Mouse (Mus musculus) kidney, postnatal 0 days (tissue): ENCODE measurements around the gene Mgat2. TPM values are rescaled to one million over a fixed set of nuclear protein-coding genes. Genes with fewer than 3 reads are reported as not detected.
"Not testable (repeated sequence)": the region's sequence is repeated elsewhere in the genome, so short reads cannot be mapped to it uniquely, and the experiment has no call there.

Experiments
- ATAC-seq: fragments of 200-750 bp; cut with Nextera tagmentation; replicated peaks from 2 replicates; pipeline ENCODE4 v1.8.0; 2017; ENCODE audit warnings: low read depth, moderate number of reproducible peaks, moderate TSS enrichment, moderate library complexity; ENCODE audit not compliant: low FRiP score
- DNase-seq: peaks from one replicate; pipeline ENCODE4 v3.0.0-alpha.2; 2016; ENCODE audit warnings: low spot score
- H3K27ac ChIP-seq: fragments of 300-500 bp; sonication (generic); 2 replicates; pipeline ENCODE4 v1.5.1; 2014; ENCODE audit warnings: mild to moderate bottlenecking
- H3K27me3 ChIP-seq: fragments of 300-500 bp; sonication (generic); 2 replicates; pipeline ENCODE4 v1.6.1; 2014; ENCODE audit warnings: low read length, mixed read lengths; ENCODE audit not compliant: insufficient read depth
- H3K36me3 ChIP-seq: fragments of 300-500 bp; sonication (generic); 2 replicates; pipeline ENCODE4 v1.6.1; 2014; ENCODE audit warnings: low read length, mixed read lengths; ENCODE audit not compliant: insufficient read depth
- H3K4me1 ChIP-seq: fragments of 300-500 bp; sonication (generic); replicated peaks from 2 replicates; pipeline ENCODE4 v1.6.1; 2014; ENCODE audit warnings: antibody characterized with exemption, low read length, mixed read lengths; ENCODE audit not compliant: insufficient read depth
- H3K4me2 ChIP-seq: fragments of 300-500 bp; sonication (generic); 2 replicates; pipeline ENCODE4 v1.6.1; 2014; ENCODE audit warnings: mild to moderate bottlenecking, low read length, moderate library complexity, mixed read lengths
- H3K4me3 ChIP-seq: fragments of 300-500 bp; sonication (generic); replicated peaks from 2 replicates; pipeline ENCODE4 v1.5.1; 2014; ENCODE audit warnings: low read depth, low read length
- H3K9ac ChIP-seq: fragments of 300-500 bp; sonication (generic); 2 replicates; pipeline ENCODE4 v1.6.1; 2014; ENCODE audit warnings: low read depth, low read length
- H3K9me3 ChIP-seq: fragments of 300-500 bp; sonication (generic); replicated peaks from 2 replicates; pipeline ENCODE4 v1.6.1; 2016; ENCODE audit warnings: low read length, inconsistent platforms, mixed read lengths
- CTCF ChIP-seq: IDR thresholded peaks from 2 replicates; pipeline ENCODE4 v1.5.1; 2016; ENCODE audit warnings: antibody characterized with exemption, low read depth, mild to moderate bottlenecking, moderate library complexity
- WGBS: fragments of 180-500 bp; shearing (Covaris S2); extraction: QIAGEN DNeasy Blood & Tissue Kit; methylation state at CpG from one replicate; pipeline ENCODE4 v1.1.7; 2014; 5-methylcytosine and 5-hydroxymethylcytosine counted together
- polyA plus RNA-seq: library from polyadenylated mRNA; unstranded; fragments of >200 nt; fragmentation: Nextera tagmentation; extraction: Ambion mirVana; gene quantifications from 2 replicates; pipeline ENCODE4 v1.2.1, GENCODE M21; 2015

Mgat2 gene
- polyA plus RNA-seq, 1 experiment from 2014 or later, result 81.5 TPM

DNA sequence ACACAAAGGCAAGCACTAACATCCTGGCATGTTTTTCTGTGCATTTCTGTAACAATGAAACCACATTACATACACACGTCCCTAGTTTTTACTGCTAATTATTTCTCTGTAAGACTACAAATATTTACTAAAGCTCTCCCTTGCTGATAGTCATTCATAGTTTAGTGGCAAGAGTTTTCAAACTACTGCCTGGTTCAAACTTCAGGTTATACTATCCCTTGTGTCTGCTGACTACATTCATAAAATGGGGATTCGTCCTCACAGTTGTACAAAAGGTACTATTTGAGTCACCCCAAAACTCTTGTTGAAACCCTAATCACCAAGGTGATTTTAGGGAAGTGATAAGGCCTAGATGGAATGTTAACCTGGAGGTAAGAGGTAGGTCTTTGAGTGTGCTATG, 28.0 kb upstream of the Mgat2 start:
- WGBS, result 81% methylated on average over 2 of the region's 2 CpGs
- TF ChIP-seq CTCF, result no peak
- no peaks in the 10 kb centered on the region for H3K9me3 ChIP-seq
- no peak overlapping the region for H3K9ac ChIP-seq
- no peak overlapping the region for H3K4me2 ChIP-seq
- no peak for DNase-seq
- H3K27ac ChIP-seq, result no peak overlapping the region
- ATAC-seq, result no peak
- no peak overlapping the region for H3K4me3 ChIP-seq
- peaks cover 4% of the 10 kb centered on the region; the same call in 1 of the 2 replicates for H3K4me1 ChIP-seq
- H3K36me3 ChIP-seq, result peaks cover 12% of the 10 kb centered on the region
- H3K27me3 ChIP-seq, result no peaks in the 10 kb centered on the region

DNA sequence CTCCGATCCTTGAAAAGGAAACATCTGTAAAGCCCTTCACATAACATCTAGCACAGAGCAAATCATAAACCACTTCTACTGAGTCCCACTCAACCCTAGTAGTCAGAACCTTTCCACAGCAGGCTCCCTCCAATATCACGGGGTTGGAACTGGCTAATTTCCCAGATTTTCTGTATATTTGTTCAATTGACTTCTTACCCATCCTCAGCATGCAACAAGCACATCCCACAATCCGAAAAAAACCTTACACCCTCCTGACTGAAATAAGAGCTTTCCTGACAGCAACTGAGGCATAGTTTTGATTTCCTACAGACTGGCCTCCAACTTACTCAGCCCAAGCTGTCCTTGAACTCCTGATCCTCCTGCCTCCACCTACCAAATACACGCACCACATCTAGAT, 27.5 kb upstream of the Mgat2 start:
- H3K4me2 ChIP-seq, result no peak overlapping the region
- no peak overlapping the region for H3K9ac ChIP-seq
- H3K4me3 ChIP-seq, result no peak overlapping the region
- no peaks in the 10 kb centered on the region for H3K27me3 ChIP-seq
- DNase-seq (no peak), ATAC-seq (no peak)
- no peak overlapping the region for H3K27ac ChIP-seq
- TF ChIP-seq CTCF, result no peak
- WGBS, result 90% methylated on average over 4 of the region's 4 CpGs
- H3K36me3 ChIP-seq, result peaks cover 12% of the 10 kb centered on the region
- no peaks in the 10 kb centered on the region for H3K9me3 ChIP-seq
- peaks cover 4% of the 10 kb centered on the region; the same call in 1 of the 2 replicates for H3K4me1 ChIP-seq

DNA sequence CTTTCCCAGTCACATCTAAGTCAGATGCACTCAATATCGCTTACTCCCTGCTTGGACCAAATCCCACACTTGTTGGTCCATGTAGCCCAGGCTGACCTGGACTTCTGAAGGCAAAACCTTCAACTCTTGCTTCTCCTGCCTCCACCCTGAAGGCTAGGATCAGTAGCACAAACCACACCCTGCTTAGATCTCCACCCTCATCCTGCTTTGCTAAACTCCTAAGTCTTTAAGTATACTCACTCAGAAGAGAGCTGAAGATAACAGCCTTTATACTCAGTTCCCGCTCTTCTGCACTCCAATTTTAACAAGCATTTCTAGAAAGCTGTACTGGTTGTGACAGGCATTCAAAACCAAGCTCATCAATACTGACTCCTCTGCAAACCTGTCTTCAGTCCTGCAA, 26.9 kb upstream of the Mgat2 start:
- H3K4me3 ChIP-seq, result no peak overlapping the region
- no peak for DNase-seq
- WGBS, result 92% methylated on average over 2 of the region's 2 CpGs

DNA sequence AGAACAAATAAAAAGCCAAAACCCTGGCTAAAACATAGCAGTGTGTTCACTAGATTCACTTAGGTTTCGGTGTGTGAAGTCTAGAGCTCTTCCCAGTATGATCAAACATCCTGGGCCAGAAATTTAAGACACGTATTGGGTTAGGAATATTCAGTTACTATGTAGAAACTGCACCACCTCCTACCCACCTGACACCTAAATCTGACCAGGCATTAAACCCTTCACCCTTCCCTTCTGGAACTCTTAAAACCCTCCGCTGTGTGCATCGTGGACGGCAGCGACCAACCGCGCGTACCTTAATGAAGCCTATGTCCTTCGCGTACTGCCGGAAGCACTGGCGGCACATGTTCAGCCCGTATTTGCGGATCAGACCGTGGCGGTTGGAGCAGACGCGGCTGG, 25.6 kb upstream of the Mgat2 start:
- WGBS, result under 1% methylated on average over 19 of the region's 19 CpGs
- TF ChIP-seq CTCF, result no peak
- peak overlapping the region; percentile 97 for H3K27ac ChIP-seq
- H3K4me2 ChIP-seq, result peak overlapping the region; percentile 54
- H3K9ac ChIP-seq, result peak overlapping the region; percentile 87
- H3K9me3 ChIP-seq, result no peaks in the 10 kb centered on the region
- H3K36me3 ChIP-seq, result peaks cover 12% of the 10 kb centered on the region
- DNase-seq, result peak; percentile 64
- peaks cover 4% of the 10 kb centered on the region; the same call in 1 of the 2 replicates for H3K4me1 ChIP-seq
- ATAC-seq, result no peak
- no peaks in the 10 kb centered on the region for H3K27me3 ChIP-seq
- H3K4me3 ChIP-seq, result peak overlapping the region; percentile 72

More for the DNA sequence above, 26.9 kb upstream of the Mgat2 start:
- TF ChIP-seq CTCF, result no peak
- Histone ChIP-seq H3K4me2 (no peak overlapping the region), H3K9ac (no peak overlapping the region), H3K27ac (no peak overlapping the region), H3K27me3 (no peaks in the 10 kb centered on the region), H3K4me1 (peaks cover 4% of the 10 kb centered on the region; the same call in 1 of the 2 replicates), H3K9me3 (no peaks in the 10 kb centered on the region), H3K36me3 (peaks cover 12% of the 10 kb centered on the region)
- ATAC-seq, result no peak

DNA sequence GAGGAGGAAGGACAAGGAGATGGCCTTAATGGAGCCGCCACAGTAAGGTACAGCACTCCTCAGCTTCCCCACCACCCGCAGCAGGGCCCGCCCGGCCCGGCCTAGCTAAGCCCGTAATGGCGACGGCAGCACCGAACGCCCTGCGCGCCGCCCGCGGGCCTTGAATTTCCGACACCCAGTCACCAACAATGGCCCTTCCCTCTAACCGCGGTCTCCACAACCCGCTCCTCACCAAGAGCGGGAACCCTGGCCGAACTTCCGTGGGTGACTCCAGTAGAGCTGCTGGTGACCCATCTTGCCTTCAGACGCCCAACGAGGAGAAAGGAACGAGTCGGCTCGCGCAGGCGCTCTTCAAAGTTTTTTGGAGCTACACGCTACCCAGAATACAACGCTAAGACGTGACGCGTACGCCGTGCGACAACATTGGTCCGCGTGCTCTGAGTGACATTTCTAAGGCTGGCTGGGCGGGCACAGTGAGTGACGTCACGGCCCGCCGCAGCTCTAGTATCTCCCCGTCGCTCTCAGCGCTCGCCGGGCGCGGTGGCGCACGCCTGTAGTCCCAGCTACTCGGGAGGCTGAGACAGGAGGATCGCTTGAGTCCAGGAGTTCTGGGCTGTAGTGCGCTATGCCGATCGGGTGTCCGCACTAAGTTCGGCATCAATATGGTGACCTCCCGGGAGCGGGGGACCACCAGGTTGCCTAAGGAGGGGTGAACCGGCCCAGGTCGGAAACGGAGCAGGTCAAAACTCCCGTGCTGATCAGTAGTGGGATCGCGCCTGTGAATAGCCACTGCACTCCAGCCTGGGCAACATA, 25.0 kb upstream of the Mgat2 start, which contains the start of gene Rps29:
Gene Rps29 (minus strand): TSS at position 422 of the 813 bp plus-strand sequence.
- Histone ChIP-seq H3K36me3 (peaks cover 12% of the 10 kb centered on the region), H3K27ac (peak within 1 kb of the TSS; percentile 97), H3K4me3 (peak within 1 kb of the TSS; percentile 72), H3K9ac (peak within 1 kb of the TSS; percentile 87), H3K4me2 (peak within 1 kb of the TSS; percentile 54)
- peak; percentile 99 for DNase-seq
- under 1% methylated on average over 54 of the region's 68 CpGs for WGBS
- not testable (repeated sequence) for H3K27me3 ChIP-seq, H3K4me1 ChIP-seq, H3K9me3 ChIP-seq
- peak; percentile 99 for ATAC-seq

DNA sequence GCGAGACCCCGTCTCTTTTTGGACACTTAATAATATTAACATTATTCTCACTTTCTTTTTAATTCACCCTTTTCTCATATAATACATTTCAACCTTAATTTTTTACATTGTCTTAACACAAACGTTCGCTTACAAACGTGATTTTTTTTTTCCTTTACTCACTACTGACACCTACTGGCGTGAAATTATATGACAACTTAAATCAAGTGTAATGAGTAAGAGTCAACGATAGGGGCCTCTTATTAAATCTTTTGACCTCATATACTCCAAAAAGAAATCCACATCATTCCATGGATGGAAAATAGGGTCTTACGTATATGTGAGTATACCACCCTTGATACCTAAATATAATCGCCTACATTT, 24.4 kb upstream of the Mgat2 start:
- H3K27me3 ChIP-seq, result no peaks in the 10 kb centered on the region
- no peak; the same call in 1 of the 2 replicates for ATAC-seq
- H3K4me2 ChIP-seq, result peak overlapping the region; percentile 11; the same call in 1 of the 2 replicates
- peaks cover 12% of the 10 kb centered on the region for H3K36me3 ChIP-seq
- DNase-seq, result peak; percentile 78
- TF ChIP-seq CTCF, result peak; percentile 92
- 0 out of 2 replicates have a peak overlapping the region, but pooled peaks have one; percentile 1 for H3K4me3 ChIP-seq
- no peak overlapping the region for H3K9ac ChIP-seq
- 5% methylated on average over 9 of the region's 9 CpGs for WGBS
- no peaks in the 10 kb centered on the region for H3K9me3 ChIP-seq
- peaks cover 4% of the 10 kb centered on the region; the same call in 1 of the 2 replicates for H3K4me1 ChIP-seq
- no peak overlapping the region for H3K27ac ChIP-seq

DNA sequence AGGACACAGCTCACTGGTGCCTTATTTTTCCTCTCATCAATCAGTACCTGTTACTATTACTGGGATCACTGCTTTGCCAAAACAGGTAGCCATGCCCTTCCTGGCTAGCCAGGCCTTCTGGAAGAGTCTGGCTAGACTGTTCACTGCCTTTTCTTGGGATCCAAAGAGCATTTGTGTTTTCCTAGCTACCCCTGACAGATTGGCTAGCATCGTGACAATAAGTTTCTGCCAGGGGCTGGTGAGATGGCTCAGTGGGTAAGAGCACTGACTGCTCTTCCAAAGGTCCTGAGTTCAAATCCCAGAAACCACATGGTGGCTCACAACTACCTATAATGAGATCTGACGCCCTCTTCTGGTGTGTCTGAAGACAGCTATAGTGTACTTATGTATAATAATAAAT, 23.3 kb upstream of the Mgat2 start:
- H3K4me1 ChIP-seq, H3K27ac ChIP-seq, H3K9me3 ChIP-seq, ATAC-seq, H3K4me2 ChIP-seq, H3K9ac ChIP-seq, H3K4me3 ChIP-seq, DNase-seq, H3K27me3 ChIP-seq: not testable (repeated sequence)
- H3K36me3 ChIP-seq, result peaks cover 12% of the 10 kb centered on the region
- 73% methylated on average over 2 of the region's 2 CpGs for WGBS

DNA sequence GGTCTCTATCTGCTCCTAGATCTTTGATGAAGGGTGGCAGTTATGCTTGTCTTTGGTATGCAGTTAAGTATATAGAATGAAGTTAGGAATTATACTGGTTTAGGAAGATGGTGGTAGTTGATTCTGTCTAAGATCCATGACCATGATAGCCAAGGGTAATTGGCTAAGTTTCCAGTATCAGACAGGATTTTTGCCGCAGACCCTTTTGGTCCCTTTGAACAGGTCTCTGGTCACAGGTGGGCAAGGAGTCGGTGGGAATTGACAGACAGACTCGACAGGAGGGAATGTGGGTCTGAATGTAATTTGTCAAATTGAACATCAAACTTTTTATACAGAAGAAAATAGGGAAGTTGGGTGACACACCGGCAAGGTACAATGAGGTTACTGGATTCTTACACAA, 20.4 kb upstream of the Mgat2 start:
- not testable (repeated sequence) for ATAC-seq, H3K27ac ChIP-seq, H3K27me3 ChIP-seq, H3K4me2 ChIP-seq, H3K9ac ChIP-seq, H3K4me1 ChIP-seq, DNase-seq, H3K4me3 ChIP-seq, H3K9me3 ChIP-seq, H3K36me3 ChIP-seq
- 90% methylated on average over 4 of the region's 4 CpGs for WGBS
